Mouse (Mus musculus) adipocyte (in vitro differentiated cells): ENCODE measurements around the gene Ptpn22.
A peak's percentile ranks its signal among the peaks of the same experiment; 100 is the strongest.
"Not testable (repeated sequence)": the region's sequence is repeated elsewhere in the genome, so short reads cannot be mapped to it uniquely, and the experiment has no call there.

Experiments
- DNase-seq: peaks from one replicate; pipeline ENCODE4 v3.0.0-alpha.2; 2016; ENCODE audit warnings: low spot score

Ptpn22 gene

DNA sequence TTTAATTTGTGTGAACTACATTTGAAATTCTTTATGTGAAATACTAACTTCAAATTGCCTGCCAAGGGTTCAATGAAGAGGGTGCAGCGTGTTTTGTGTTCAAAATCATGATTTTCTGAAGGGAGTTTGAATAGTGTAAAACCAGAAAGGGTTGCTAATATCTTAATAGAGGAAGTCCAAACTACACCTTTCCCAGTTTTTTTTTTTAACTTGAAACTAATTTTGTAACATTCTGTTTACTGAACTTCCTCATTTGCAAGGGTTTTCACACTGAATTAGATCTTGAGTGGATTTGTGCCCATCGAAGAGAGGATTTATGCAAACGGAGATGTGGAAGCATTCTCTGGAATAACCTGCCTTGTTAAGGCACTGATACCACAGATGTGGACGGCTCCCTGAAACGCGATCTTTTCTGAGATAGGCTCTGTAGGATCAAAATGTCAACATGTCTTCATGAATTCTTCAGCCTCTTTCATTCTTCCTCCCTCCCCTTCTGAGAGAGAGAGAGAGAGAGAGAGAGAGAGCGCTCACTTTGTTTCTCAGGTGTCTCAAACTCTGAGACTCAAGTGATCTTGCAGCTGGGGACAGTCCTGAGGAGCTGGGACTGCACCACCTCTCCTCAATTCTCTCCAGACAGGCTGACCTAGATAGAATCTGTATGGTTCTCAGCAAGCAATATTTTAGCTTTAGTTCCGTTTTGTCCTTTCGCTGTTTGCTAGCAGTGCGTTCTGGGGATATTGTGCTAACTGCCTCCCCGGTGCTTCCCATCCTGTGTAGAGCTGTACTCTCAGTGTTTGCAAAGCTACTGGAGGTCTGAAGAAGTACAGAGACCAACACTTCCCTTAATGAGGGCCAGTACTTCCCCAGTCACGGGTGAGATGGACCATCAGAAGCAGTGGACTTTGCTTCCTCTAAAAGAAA is at the start of gene Ptpn22:
TSS of gene Ptpn22 (plus strand) at position 915 of the 921 bp plus-strand sequence.
- DNase-seq: no peak

DNA sequence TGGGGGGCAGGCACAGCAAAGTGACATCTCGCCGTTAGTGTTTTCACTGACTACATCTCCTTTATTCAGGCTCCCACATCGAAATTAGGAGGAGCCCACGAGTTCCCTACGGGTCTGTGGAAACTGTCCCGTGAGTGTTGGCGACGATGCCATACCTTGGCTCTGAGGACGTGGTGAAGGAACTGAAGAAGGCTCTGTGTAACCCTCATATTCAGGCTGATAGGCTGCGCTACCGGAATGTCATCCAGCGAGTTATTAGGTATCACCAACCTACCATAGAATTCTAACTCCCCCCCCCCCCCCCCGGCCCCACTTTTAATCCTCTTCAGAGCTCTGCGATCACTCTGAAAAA is 49.8 kb upstream of the Ptpn22 start:
- no peak for DNase-seq

DNA sequence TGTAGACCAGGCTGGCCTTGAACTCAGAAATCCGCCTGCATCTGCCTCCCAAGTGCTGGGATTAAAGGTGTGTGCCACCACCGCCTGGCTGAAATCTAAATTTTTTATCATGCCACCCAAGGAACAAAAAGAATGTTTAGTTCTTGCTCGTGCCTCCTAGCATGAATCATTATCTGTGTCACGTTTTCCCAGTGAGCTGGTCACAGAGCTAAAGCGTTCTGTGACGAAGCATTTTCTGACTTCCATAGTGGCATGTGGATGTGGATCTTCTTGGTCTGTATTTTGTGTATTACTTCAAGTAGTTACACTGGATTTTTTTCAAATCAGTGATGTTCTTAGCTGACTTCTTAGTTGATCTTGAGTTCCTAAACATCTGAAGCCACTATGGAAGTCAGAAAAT is 48.6 kb upstream of the Ptpn22 start:
- DNase-seq: no peak

DNA sequence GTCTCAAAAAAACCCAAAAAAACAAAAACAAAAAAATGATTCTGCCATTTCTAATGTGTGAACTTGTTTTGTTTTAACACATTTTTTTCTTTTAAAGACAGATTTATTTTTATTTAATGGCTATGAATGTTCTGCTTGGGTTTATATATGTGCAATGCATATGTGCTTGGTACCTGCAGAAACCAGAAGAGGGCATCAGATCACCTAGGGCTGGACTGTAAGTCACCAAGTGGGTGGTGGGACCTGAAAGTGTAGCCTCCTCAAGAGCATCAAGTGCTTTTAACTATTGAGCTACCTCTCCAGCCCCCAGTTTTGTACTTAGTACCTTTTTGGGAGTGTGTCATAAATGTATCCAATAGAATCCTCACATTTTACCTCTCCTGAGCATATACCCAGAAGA is 32.0 kb upstream of the Ptpn22 start:
- no peak for DNase-seq

DNA sequence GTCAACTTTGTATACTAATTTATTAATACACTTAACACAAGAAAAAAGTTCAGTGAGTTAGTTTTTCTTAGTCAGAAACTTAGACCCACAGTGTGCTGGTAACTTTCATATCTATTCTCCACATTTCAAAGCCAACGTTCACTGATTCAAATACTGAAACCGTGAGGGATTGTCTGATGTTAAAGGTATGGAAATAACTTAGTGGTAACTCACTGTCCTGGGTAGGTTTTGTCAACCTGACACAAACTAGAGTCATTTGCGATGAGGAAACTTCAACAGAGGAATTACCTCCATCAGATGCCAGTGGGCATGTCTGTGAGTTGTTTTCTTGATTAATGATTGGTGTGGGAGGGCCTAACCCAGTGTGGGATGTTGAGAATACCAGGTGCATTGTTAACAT is 30.6 kb upstream of the Ptpn22 start:
- no peak for DNase-seq

- DNase-seq: not testable (repeated sequence)
Observed at GRCm38 (mm10) chr3:103830681-103831080, 28.9 kb upstream of the Ptpn22 start.

DNA sequence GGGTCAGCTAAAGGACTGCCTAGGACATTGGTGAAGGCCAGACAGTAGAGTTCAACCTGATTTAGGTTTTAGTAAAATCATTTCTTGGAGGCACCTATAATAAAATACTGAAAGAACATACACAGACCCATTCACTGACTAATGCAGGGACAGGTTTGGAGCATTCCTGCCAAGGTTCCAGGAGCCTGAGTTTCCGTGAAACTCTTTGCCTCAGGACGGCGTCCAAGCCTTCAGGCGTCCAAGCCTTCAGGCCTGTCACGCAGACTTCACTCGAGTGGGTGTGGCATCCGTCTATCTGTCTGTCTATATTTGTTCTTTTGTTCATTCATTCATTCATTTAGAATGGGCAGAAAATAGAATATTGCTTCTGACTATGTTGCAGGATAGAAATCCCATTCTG is 28.4 kb upstream of the Ptpn22 start:
- no peak for DNase-seq

- no peak for DNase-seq
Observed at GRCm38 (mm10) chr3:103832426-103832825, 27.2 kb upstream of the Ptpn22 start, which contains the start of gene Bcl2l15. Bcl2l15 (plus strand) TSS chr3:103832601.

- DNase-seq: no peak
Observed at GRCm38 (mm10) chr3:103834001-103834400, 25.6 kb upstream of the Ptpn22 start.

DNA sequence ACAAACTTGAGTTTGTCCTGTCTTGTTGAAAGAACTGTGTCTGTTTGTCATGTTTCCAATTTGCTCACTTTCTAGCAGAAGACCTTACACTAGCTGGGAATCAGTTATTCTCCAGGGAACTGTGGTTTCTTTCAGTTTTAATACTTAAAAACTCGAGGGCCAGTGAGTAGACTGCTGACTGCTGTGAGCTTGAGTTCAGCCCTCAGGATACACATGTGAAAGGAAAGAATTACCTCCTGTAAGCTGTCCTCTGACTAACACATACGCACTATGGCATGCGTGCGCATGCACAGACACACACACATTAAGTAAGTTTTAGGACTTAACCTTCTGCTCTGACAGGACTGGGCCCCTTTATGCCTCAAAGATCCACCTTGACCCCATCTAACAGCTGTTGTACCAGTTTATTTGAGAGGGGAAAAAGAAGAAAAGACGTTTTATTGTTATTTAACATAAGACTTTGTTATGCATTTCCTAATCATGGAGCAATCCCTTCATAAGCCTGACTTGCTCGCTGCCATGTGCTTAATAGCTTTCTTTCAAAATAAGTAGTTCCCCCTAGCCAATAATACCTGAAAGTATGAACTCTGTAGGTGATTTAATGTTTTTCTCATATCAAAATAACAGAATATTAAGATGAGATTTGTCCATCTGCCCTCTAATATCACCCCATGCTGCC is 24.2 kb upstream of the Ptpn22 start:
- DNase-seq: peak; percentile 26

DNA sequence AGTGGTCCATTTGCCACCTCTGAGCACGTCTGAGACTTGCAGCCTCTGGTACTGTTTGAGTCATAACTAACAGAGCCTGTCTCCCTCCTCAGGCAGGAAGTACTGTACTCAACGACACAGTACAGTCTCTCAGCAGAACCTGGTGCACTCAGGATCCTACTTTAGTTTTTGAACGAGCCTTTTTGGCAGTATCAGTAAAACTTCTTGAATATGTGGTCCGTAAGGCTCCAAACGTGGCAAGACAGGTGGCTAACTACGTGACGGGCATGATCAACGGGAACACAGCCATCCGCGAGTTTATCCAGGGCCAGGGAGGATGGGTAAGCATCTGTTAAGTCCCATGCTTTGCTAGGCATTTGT is 23.7 kb upstream of the Ptpn22 start:
- no peak for DNase-seq

GRCm38 (mm10) chr3:103836453-103836852 is 23.1 kb upstream of the Ptpn22 start:
- no peak for DNase-seq

- no peak for DNase-seq
Observed at GRCm38 (mm10) chr3:103839711-103840110, 19.9 kb upstream of the Ptpn22 start.

- DNase-seq: not testable (repeated sequence)
Observed at GRCm38 (mm10) chr3:103840195-103840594, 19.4 kb upstream of the Ptpn22 start.

GRCm38 (mm10) chr3:103840946-103841345 is 18.6 kb upstream of the Ptpn22 start:
- DNase-seq: not testable (repeated sequence)

DNA sequence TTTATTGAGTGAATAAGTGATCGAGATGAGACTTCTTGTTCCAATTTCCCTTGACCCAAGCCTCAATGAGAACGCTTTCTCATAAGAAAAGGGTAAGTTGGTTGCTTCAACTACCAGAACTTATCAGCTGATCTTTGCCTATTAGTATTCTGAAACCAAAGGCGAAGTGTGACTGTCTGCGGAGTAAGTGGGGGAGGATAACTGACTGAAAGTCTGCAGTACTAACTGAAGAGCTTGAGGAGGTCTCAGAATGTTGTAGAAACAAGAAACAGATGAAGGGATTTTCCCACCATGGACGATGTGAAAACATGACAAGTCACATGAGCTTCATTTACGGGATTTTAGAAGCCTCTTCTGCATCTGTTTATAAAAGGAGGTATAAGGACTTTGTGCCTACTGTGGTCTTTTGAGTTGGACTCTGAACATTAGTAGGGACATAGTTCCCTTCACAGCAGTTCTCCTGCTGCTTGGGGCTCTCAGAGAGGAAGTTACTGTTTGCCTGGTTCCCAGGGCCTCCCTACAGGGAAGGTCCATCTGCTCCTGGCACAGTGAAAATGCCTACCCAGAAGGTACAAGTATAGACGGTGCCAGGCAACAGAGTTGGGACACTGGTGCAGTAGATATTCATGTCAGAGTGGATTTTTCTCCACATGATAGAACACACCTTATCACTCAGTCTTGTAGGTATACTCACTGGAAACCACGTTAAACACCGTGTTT is 8.8 kb upstream of the Ptpn22 start:
- no peak for DNase-seq

GRCm38 (mm10) chr3:103851481-103851880 is 8.1 kb upstream of the Ptpn22 start:
- no peak for DNase-seq

DNA sequence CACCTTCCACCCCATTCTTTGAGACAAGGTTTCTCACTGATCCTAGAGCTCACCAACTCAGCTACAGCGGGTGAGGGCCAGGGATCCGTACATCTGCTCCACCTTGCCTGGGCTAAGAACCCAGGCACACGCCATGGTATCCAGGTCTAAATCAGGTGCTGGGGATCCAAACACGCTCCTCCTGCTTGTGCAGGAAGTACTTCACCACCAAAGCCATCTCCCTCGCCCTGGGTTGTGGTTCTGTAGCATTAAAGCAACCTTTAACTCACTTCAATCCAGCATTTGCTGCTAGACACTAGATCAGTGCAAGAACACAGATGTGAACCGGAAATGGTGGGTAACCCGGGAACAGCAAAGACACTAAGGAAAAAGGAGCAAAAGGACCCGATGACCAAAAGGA is 7.7 kb upstream of the Ptpn22 start:
- DNase-seq: no peak

DNA sequence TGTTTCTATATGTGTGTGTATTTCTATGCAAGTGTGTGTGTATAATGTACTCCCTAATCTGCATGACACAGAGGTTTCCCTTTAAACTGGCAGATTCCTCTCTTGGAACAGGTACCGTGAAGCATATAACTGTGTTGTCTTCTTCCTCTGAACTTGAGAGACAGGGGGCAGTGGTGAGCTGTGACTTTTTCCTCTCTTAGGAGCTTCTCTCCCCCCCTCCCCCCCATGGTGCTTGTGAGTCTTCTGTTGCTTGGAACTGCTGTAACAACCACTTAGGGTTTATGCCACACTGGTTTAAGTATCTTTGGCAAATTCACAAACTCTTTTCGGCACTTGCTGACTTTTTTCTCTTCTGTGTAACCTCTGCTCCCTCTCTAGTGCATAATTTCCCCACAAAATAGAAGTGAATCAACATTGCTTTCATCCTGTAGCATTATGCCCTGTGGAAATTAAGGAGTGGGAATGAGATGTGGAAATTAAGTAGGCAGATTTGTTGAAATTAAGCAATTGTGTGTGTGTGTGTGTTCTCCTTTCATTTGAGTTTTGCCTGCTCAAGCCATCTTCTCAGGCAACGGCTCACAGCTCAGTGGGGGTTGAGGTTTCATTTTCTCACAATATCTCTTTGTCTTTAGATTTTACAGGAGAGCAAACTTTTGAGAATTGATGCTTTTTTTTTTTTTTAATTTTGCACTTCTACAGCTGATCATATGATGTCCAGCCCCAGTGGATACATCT is 6.9 kb upstream of the Ptpn22 start:
- peak; percentile 84 for DNase-seq

- DNase-seq: peak; percentile 72
Observed at GRCm38 (mm10) chr3:103853804-103854203, 5.8 kb upstream of the Ptpn22 start.

GRCm38 (mm10) chr3:103857036-103857805 is 2.4 kb upstream of the Ptpn22 start:
- DNase-seq: no peak
